Mouse (Mus musculus): ENCODE results near the gene 3110082I17Rik.

Gene 3110082I17Rik

GRCm38 (mm10) chr5:139321331-139321730 lies 139.0 kb downstream of the 3110082I17Rik start:
- no peak for DNase-seq

- DNase-seq = peak; percentile 79
Observed at GRCm38 (mm10) chr5:139320424-139320823, 139.9 kb downstream of the 3110082I17Rik start.

GRCm38 (mm10) chr5:139317751-139318504 lies 142.4 kb downstream of the 3110082I17Rik start:
- DNase-seq = peak; percentile 34

- DNase-seq = peak; percentile 98
Observed at GRCm38 (mm10) chr5:139316982-139317675, 143.2 kb downstream of the 3110082I17Rik start.

- DNase-seq = peak; percentile 70
Observed at GRCm38 (mm10) chr5:139314941-139315642, 145.2 kb downstream of the 3110082I17Rik start.

- DNase-seq = peak; percentile 49
Observed at GRCm38 (mm10) chr5:139313536-139313935, 146.8 kb downstream of the 3110082I17Rik start.

- DNase-seq = no peak
Observed at GRCm38 (mm10) chr5:139311822-139312221, 148.5 kb downstream of the 3110082I17Rik start.

GRCm38 (mm10) chr5:139310477-139310876 lies 149.8 kb downstream of the 3110082I17Rik start:
- no peak for DNase-seq

- DNase-seq = no peak
Observed at GRCm38 (mm10) chr5:139309946-139310345, 150.4 kb downstream of the 3110082I17Rik start.
